Mouse (Mus musculus) liver, embryonic 15.5 days (tissue): ENCODE results near the gene Upf1. TPM values are rescaled to one million over a fixed set of nuclear protein-coding genes. Genes with fewer than 3 reads are reported as not detected.

Source experiments
- ATAC-seq: fragments of 200-750 bp; cut with Nextera tagmentation; 2 replicates; pipeline ENCODE4 v1.8.0; 2017; ENCODE audit warnings: moderate number of reproducible peaks, mild to moderate bottlenecking, moderate library complexity; ENCODE audit not compliant: insufficient read depth
- H3K27ac ChIP-seq: fragments of 300-500 bp; sonication (generic); replicated peaks from 2 replicates; pipeline ENCODE4 v1.5.1; 2015; ENCODE audit warnings: mild to moderate bottlenecking, inconsistent platforms
- H3K27me3 ChIP-seq: fragments of 300-500 bp; sonication (generic); 2 replicates; pipeline ENCODE4 v1.6.1; 2015; ENCODE audit warnings: mild to moderate bottlenecking, inconsistent platforms
- H3K36me3 ChIP-seq: fragments of 300-500 bp; sonication (generic); replicated peaks from 2 replicates; pipeline ENCODE4 v1.6.1; 2015; ENCODE audit warnings: moderate library complexity, mild to moderate bottlenecking, inconsistent platforms
- H3K4me1 ChIP-seq: fragments of 300-500 bp; sonication (generic); replicated peaks from 2 replicates; pipeline ENCODE4 v1.6.1; 2015; ENCODE audit warnings: inconsistent platforms
- H3K4me2 ChIP-seq: fragments of 300-500 bp; sonication (generic); 2 replicates; pipeline ENCODE4 v1.6.1; 2015; ENCODE audit warnings: moderate library complexity, mild to moderate bottlenecking, inconsistent platforms
- H3K4me3 ChIP-seq: fragments of 300-500 bp; sonication (generic); replicated peaks from 2 replicates; pipeline ENCODE4 v1.5.1; 2015; ENCODE audit warnings: mild to moderate bottlenecking, inconsistent platforms
- H3K9ac ChIP-seq: fragments of 300-500 bp; sonication (generic); 2 replicates; pipeline ENCODE4 v1.6.1; 2015; ENCODE audit warnings: moderate library complexity, mild to moderate bottlenecking, inconsistent platforms
- H3K9me3 ChIP-seq: fragments of 300-500 bp; sonication (generic); replicated peaks from 2 replicates; pipeline ENCODE4 v1.6.1; 2016; ENCODE audit warnings: inconsistent platforms
- WGBS: fragments of 180-500 bp; shearing (Covaris S2); methylation state at CpG from one replicate; pipeline ENCODE4 v1.1.7; 2015; ENCODE audit warnings: mixed read lengths; ENCODE audit not compliant: insufficient replicate concordance; 5-methylcytosine and 5-hydroxymethylcytosine counted together
- polyA plus RNA-seq: library from polyadenylated mRNA; unstranded; fragments of >200 nt; fragmentation: Nextera tagmentation; extraction: Ambion mirVana; gene quantifications from 2 replicates; pipeline ENCODE4 v1.2.1, GENCODE M21; 2015

Upf1 gene
- polyA plus RNA-seq, 1 experiment from 2014 or later: 9.7 TPM

GRCm38 (mm10) chr8:70340659-70341058 is 12.4 kb downstream of the Upf1 start:
- Histone ChIP-seq H3K4me2 (no peak overlapping the region), H3K27ac (no peak overlapping the region), H3K4me1 (peaks cover 18% of the 10 kb centered on the region), H3K36me3 (peaks cover 90% of the 10 kb centered on the region), H3K4me3 (no peak overlapping the region), H3K9ac (no peak overlapping the region), H3K27me3 (no peaks in the 10 kb centered on the region), H3K9me3 (no peaks in the 10 kb centered on the region)
- WGBS: 91% methylated on average over 7 of the region's 7 CpGs
- no peak for ATAC-seq

GRCm38 (mm10) chr8:70338931-70339330 is 14.1 kb downstream of the Upf1 start:
- 87% methylated on average over 7 of the region's 7 CpGs for WGBS
- H3K27ac ChIP-seq: no peak overlapping the region
- H3K4me2 ChIP-seq: no peak overlapping the region
- no peaks in the 10 kb centered on the region for H3K9me3 ChIP-seq
- peaks cover 2% of the 10 kb centered on the region; the same call in 1 of the 2 replicates for H3K4me1 ChIP-seq
- no peak for ATAC-seq
- H3K4me3 ChIP-seq: no peak overlapping the region
- peaks cover 100% of the 10 kb centered on the region for H3K36me3 ChIP-seq
- H3K9ac ChIP-seq: no peak overlapping the region
- H3K27me3 ChIP-seq: no peaks in the 10 kb centered on the region

GRCm38 (mm10) chr8:70332878-70333202 is 20.2 kb downstream of the Upf1 start:
- peaks cover 14% of the 10 kb centered on the region for H3K27me3 ChIP-seq
- WGBS: 86% methylated on average over 6 of the region's 6 CpGs
- peaks cover 41% of the 10 kb centered on the region for H3K4me1 ChIP-seq
- no peak overlapping the region for H3K27ac ChIP-seq
- H3K36me3 ChIP-seq: peaks cover 74% of the 10 kb centered on the region
- H3K4me2 ChIP-seq: no peak overlapping the region
- no peaks in the 10 kb centered on the region for H3K9me3 ChIP-seq
- ATAC-seq: no peak
- no peak overlapping the region for H3K4me3 ChIP-seq
- H3K9ac ChIP-seq: no peak overlapping the region

GRCm38 (mm10) chr8:70332070-70332877 is 20.8 kb downstream of the Upf1 start:
- no peak overlapping the region for H3K9ac ChIP-seq
- H3K4me1 ChIP-seq: peaks cover 46% of the 10 kb centered on the region
- H3K27me3 ChIP-seq: peaks cover 14% of the 10 kb centered on the region
- H3K36me3 ChIP-seq: peaks cover 69% of the 10 kb centered on the region
- H3K4me3 ChIP-seq: no peak overlapping the region
- ATAC-seq: no peak
- no peak overlapping the region for H3K4me2 ChIP-seq
- WGBS: 48% methylated on average over 41 of the region's 41 CpGs
- H3K27ac ChIP-seq: no peak overlapping the region
- H3K9me3 ChIP-seq: 0 out of 2 replicates have a peak, but pooled peaks cover 2% of the 10 kb centered on the region

GRCm38 (mm10) chr8:70331526-70331925 is 21.6 kb downstream of the Upf1 start:
- no peak for ATAC-seq
- Histone ChIP-seq H3K4me2 (no peak overlapping the region), H3K9ac (no peak overlapping the region), H3K4me1 (peaks cover 49% of the 10 kb centered on the region), H3K36me3 (peaks cover 61% of the 10 kb centered on the region), H3K4me3 (no peak overlapping the region), H3K27me3 (peaks cover 14% of the 10 kb centered on the region), H3K27ac (no peak overlapping the region), H3K9me3 (0 out of 2 replicates have a peak, but pooled peaks cover 3% of the 10 kb centered on the region)
- WGBS: 89% methylated on average over 19 of the region's 19 CpGs

- no peak overlapping the region for H3K27ac ChIP-seq
- 52% methylated on average over 53 of the region's 53 CpGs for WGBS
- H3K36me3 ChIP-seq: peaks cover 54% of the 10 kb centered on the region
- no peak overlapping the region; the same call in 1 of the 2 replicates for H3K4me3 ChIP-seq
- H3K9ac ChIP-seq: no peak overlapping the region
- peak overlapping the region; percentile 27; the same call in 1 of the 2 replicates for H3K4me2 ChIP-seq
- ATAC-seq: peak; percentile 25; the same call in 1 of the 2 replicates
- H3K4me1 ChIP-seq: peaks cover 49% of the 10 kb centered on the region
- 0 out of 2 replicates have a peak, but pooled peaks cover 3% of the 10 kb centered on the region for H3K9me3 ChIP-seq
- peaks cover 14% of the 10 kb centered on the region for H3K27me3 ChIP-seq
Observed at GRCm38 (mm10) chr8:70330741-70331364, 22.2 kb downstream of the Upf1 start.

GRCm38 (mm10) chr8:70329835-70330740 is 23.0 kb downstream of the Upf1 start:
- Histone ChIP-seq H3K9me3 (0 out of 2 replicates have a peak, but pooled peaks cover 3% of the 10 kb centered on the region), H3K27me3 (peaks cover 14% of the 10 kb centered on the region), H3K9ac (no peak overlapping the region), H3K36me3 (peaks cover 47% of the 10 kb centered on the region), H3K4me3 (no peak overlapping the region; the same call in 1 of the 2 replicates), H3K4me1 (peaks cover 49% of the 10 kb centered on the region), H3K4me2 (peak overlapping the region; percentile 27; the same call in 1 of the 2 replicates), H3K27ac (no peak overlapping the region)
- ATAC-seq: no peak; the same call in 1 of the 2 replicates
- WGBS: 18% methylated on average over 45 of the region's 45 CpGs

GRCm38 (mm10) chr8:70329124-70329834 is 23.8 kb downstream of the Upf1 start, which contains the start of gene Gdf1:
Gene Gdf1 (plus strand): TSS chr8:70329817.
- no peak within 1 kb of the TSS for H3K9ac ChIP-seq
- WGBS: 37% methylated on average over 14 of the region's 14 CpGs
- H3K4me1 ChIP-seq: peaks cover 49% of the 10 kb centered on the region
- H3K36me3 ChIP-seq: peaks cover 39% of the 10 kb centered on the region
- H3K4me2 ChIP-seq: peak within 1 kb of the TSS; percentile 27; the same call in 1 of the 2 replicates
- H3K4me3 ChIP-seq: no peak within 1 kb of the TSS; the same call in 1 of the 2 replicates
- 0 out of 2 replicates have a peak, but pooled peaks cover 3% of the 10 kb centered on the region for H3K9me3 ChIP-seq
- no peak for ATAC-seq
- peak within 1 kb of the TSS; percentile 87 for H3K27ac ChIP-seq
- peaks cover 14% of the 10 kb centered on the region for H3K27me3 ChIP-seq

- peak; percentile 73 for ATAC-seq
- WGBS: 62% methylated on average over 6 of the region's 6 CpGs
- Histone ChIP-seq H3K4me1 (peaks cover 49% of the 10 kb centered on the region), H3K36me3 (peaks cover 21% of the 10 kb centered on the region), H3K9me3 (0 out of 2 replicates have a peak, but pooled peaks cover 3% of the 10 kb centered on the region), H3K4me3 (no peak overlapping the region), H3K4me2 (0 out of 2 replicates have a peak overlapping the region, but pooled peaks have one; percentile 0), H3K27me3 (peaks cover 17% of the 10 kb centered on the region), H3K9ac (no peak overlapping the region), H3K27ac (peak overlapping the region; percentile 87)
Observed at GRCm38 (mm10) chr8:70327512-70327911, 25.6 kb downstream of the Upf1 start.

GRCm38 (mm10) chr8:70323716-70324115 is 29.4 kb downstream of the Upf1 start:
- 73% methylated on average over 3 of the region's 3 CpGs for WGBS
- ATAC-seq: no peak

More at GRCm38 (mm10) chr8:70323716-70324115, 29.4 kb downstream of the Upf1 start:
- Histone ChIP-seq H3K9ac (no peak overlapping the region), H3K27ac (no peak overlapping the region), H3K36me3 (no peaks in the 10 kb centered on the region), H3K4me2 (no peak overlapping the region), H3K27me3 (peaks cover 16% of the 10 kb centered on the region), H3K9me3 (0 out of 2 replicates have a peak, but pooled peaks cover 3% of the 10 kb centered on the region), H3K4me3 (no peak overlapping the region), H3K4me1 (peaks cover 17% of the 10 kb centered on the region)
